Mouse (Mus musculus) lung, adult 2 months (tissue): Measurements from ENCODE around the gene Eif5a.

ENCODE experiments used
- CTCF ChIP-seq: fragments of 200-500 bp; IDR thresholded peaks from 2 replicates; pipeline ENCODE4 v1.5.1; 2011; ENCODE audit warnings: mild to moderate bottlenecking, low read length, control low read depth; ENCODE audit not compliant: insufficient read depth
- POLR2A ChIP-seq: fragments of 200-500 bp; IDR thresholded peaks from 2 replicates; pipeline ENCODE4 v1.6.1; 2011; ENCODE audit warnings: low read depth, mild to moderate bottlenecking, control low read depth, low read length, borderline replicate concordance; ENCODE audit errors: extremely low read depth

DNA sequence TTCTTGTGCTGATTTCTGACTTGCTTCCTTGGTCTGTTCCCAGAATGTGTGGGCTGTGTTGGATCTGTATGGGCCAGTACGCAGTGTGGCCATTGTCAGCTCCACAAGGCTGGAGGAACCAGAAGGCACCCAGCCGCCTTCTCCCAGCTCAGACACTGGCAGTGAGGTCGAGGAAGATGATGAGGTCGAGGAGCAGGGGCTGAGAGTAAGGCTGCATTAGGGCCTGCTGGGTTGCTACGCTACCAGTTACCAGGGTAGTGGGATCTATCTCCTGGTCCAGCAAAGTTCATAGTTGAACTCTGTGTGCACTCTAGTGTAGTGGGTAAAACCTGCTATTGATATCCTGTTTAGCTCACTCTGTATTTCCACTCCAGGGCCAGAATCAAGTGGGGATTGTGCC, 12.6 kb downstream of the Eif5a start:
- TF ChIP-seq CTCF = no peak
- TF ChIP-seq POLR2A = no peak
